Mouse (Mus musculus): ENCODE results near the gene Spty2d1.
A peak's percentile ranks its signal among the peaks of the same experiment; 100 is the strongest.

DNA sequence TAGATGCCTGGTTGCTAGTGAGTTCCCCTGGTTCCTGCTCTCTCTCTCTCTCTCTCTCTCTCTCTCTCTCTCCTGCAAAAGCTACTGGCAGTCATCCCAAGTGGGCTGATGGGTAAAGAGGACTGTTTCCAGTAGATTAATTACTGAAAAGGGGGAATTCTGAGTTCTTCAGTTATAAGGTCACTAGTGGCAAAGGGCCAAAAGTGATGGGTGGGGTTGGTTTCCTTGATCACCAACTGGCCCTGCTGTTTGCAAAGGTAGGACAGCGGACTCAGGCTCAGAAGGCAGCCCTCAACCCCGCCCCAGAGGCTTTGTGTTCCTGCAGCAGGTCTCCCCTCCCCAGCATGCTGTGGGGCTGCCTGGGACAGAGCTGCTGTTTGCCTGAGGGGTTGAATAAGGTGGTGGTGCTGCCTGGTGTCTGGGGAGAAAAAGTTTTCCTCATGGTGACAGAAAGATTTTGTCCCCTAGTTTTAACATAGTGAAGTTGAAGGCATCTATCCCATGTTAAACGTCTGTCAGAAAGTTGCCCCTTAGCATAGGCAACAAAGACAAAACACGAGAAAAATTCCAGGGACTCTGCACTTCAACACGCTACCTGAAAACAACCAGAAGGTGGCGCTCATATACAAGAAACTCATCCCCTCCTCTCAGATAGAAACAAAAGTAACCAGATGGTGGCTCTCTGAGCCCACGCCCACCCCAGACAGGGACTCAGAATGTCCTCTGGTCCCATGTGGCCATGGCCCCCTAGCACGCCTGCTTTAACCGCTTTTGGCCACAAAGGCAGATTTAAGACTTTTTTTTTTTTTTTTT is 45.2 kb downstream of the Spty2d1 start:
- TF ChIP-seq CTCF (IDR thresholded peaks at IDR 0.05; ENCODE audit: low read depth), result peak; percentile 93
- TF ChIP-seq EP300 (optimal IDR thresholded peaks at IDR 0.05), result no peak

Data from stomach, postnatal 0 days (tissue).